Mouse (Mus musculus) kidney, embryonic 14.5 days (tissue): ENCODE data around the gene Hoxa3. TPM values are rescaled to one million over a fixed set of nuclear protein-coding genes. Genes with fewer than 3 reads are reported as not detected.

Experiments used
- ATAC-seq: fragments of 200-750 bp; cut with Nextera tagmentation; 2 replicates; pipeline ENCODE4 v1.8.0; 2017; ENCODE audit warnings: moderate number of reproducible peaks, mild to moderate bottlenecking, moderate TSS enrichment, moderate library complexity; ENCODE audit not compliant: low FRiP score, low TSS enrichment
- H3K27ac ChIP-seq: fragments of 300-500 bp; sonication (generic); 2 replicates; pipeline ENCODE4 v1.5.1; 2014; ENCODE audit warnings: low read depth, mild to moderate bottlenecking, low read length, moderate library complexity, mixed read lengths
- H3K27me3 ChIP-seq: fragments of 300-500 bp; sonication (generic); 2 replicates; pipeline ENCODE4 v1.6.1; 2014; ENCODE audit warnings: mild to moderate bottlenecking, low read length; ENCODE audit not compliant: control insufficient read depth, insufficient read depth
- H3K36me3 ChIP-seq: fragments of 300-500 bp; sonication (generic); 2 replicates; pipeline ENCODE4 v1.6.1; 2014; ENCODE audit warnings: low read length, mixed read lengths; ENCODE audit not compliant: control insufficient read depth, insufficient read depth
- H3K4me1 ChIP-seq: fragments of 300-500 bp; sonication (generic); 2 replicates; pipeline ENCODE4 v1.6.1; 2014; ENCODE audit warnings: low read length, mixed read lengths; ENCODE audit not compliant: control insufficient read depth, insufficient read depth
- H3K4me2 ChIP-seq: fragments of 300-500 bp; sonication (generic); replicated peaks from 2 replicates; pipeline ENCODE4 v1.6.1; 2014; ENCODE audit warnings: low read depth, mild to moderate bottlenecking, low read length
- H3K4me3 ChIP-seq: fragments of 300-500 bp; sonication (generic); 2 replicates; pipeline ENCODE4 v1.5.1; 2014; ENCODE audit warnings: mild to moderate bottlenecking, low read length
- H3K9ac ChIP-seq: fragments of 300-500 bp; sonication (generic); 2 replicates; pipeline ENCODE4 v1.6.1; 2014; ENCODE audit warnings: low read depth, mild to moderate bottlenecking, low read length, moderate library complexity
- H3K9me3 ChIP-seq: fragments of 300-500 bp; sonication (generic); 2 replicates; pipeline ENCODE4 v1.6.1; 2016; ENCODE audit warnings: low read length; ENCODE audit not compliant: control insufficient read depth
- WGBS: fragments of 180-500 bp; shearing (Covaris S2); extraction: QIAGEN DNeasy Blood & Tissue Kit; methylation state at CpG from one replicate; pipeline ENCODE4 v1.1.7; 2014; 5-methylcytosine and 5-hydroxymethylcytosine counted together
- polyA plus RNA-seq: library from polyadenylated mRNA; unstranded; fragments of >200 nt; fragmentation: Nextera tagmentation; extraction: Ambion mirVana; gene quantifications from 2 replicates; pipeline ENCODE4 v1.2.1, GENCODE M21; 2014

The Hoxa3 gene
- polyA plus RNA-seq, result 9.7 and 13.6 TPM in 2 replicates

DNA sequence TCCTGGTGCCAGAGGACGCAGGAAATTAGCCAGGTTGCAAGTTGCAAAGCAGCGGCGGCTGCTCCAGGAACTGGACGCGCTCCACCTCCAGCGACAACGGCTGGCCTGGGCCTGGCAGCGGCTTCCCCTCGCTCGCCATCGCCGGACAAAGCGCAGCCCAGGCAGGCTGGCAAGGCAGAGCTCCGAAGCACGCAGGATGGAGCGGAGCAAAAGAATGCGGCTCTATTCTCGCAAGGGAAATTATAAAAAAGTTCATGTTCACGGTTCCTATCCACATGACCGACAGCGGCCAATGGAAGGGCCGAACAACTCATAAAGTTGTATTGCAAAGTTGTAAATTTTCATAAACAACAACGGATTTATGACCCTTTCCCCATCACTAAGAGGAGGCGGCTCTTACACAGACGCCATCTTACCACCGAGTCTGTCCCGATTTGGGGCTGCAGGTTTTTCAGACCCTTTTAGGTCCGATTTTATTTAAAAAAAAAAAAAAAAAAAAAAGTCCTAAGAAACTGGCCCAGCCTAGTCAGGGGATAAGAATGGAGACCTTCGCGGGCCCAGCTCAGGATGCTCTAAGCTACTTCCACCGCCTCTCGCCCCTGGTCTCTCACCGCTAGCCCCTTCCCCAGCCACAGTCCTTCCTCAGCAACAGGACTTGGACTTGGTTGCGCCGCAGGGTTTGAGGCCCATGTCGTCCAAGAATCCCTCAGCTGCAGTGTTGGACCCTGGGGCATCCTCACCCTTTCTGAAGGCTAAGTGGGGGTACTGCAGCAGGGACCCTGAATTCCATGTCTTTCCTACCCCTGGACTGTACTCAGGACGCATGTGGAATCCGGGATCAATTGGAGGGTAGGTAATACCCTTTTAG, at the start of gene Hoxa3, which contains the start of gene Gm28308:
TSS of gene Hoxa3 (minus strand) at position 218 of the 868 bp plus-strand sequence.
TSS of gene Gm28308 (minus strand) at position 221 of the 868 bp plus-strand sequence.
- peaks cover 29% of the 10 kb centered on the region for H3K4me1 ChIP-seq
- H3K27me3 ChIP-seq, result no peaks in the 10 kb centered on the region; the same call in 1 of the 2 replicates
- H3K27ac ChIP-seq, result peak within 1 kb of the TSS; percentile 95
- H3K4me3 ChIP-seq, result peak within 1 kb of the TSS; percentile 89
- no peaks in the 10 kb centered on the region for H3K9me3 ChIP-seq
- WGBS, result 2% methylated on average over 38 of the region's 38 CpGs
- ATAC-seq, result peak; percentile 63
- H3K9ac ChIP-seq, result peak within 1 kb of the TSS; percentile 91
- H3K4me2 ChIP-seq, result peak within 1 kb of the TSS; percentile 97
- no peaks in the 10 kb centered on the region; the same call in 1 of the 2 replicates for H3K36me3 ChIP-seq

DNA sequence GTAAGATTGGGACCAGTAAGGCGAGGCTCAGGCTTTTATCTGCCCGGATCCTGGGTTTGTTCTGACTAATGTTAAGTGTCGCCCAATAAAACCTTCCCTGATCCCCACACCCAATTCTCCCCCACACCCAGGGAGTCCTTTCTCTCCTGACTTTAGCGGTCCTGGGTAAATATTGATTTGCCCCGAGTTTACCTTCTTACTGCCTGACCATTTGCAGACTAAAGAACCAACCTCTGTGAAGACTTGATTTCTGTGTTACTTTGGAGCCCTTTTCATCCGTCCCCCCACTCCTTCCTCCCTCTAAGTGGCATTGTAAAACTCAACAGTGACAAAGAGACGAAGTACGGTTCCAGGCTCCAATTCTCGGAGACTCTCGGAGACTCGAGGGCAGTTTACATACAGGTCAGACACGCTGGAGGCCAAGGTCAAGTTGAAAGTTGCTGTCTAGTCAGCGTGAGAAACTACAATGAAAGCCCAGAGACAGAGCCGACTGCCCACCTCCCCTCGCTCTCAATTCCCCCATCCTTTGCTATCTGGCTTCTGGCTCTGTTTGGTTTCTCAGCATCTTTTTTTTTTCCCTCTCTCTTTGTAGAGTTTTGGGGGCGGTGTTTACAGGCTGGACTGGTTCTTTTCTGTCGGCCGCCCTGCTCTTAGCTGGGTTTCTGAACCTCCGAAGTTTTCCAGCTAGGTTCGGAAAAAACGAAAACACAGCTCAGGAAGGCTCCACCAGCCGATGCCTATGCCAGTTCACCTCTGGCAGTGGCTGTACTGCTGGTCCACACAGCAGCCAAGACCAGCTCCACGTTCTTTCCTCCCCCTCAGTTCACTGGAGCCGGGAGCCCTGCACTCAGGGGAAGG, 49.6 kb upstream of the Hoxa3 start:
- Histone ChIP-seq H3K27ac (no peak overlapping the region), H3K4me2 (no peak overlapping the region), H3K36me3 (no peaks in the 10 kb centered on the region), H3K4me1 (peaks cover 4% of the 10 kb centered on the region; the same call in 1 of the 2 replicates), H3K9ac (no peak overlapping the region), H3K27me3 (peaks cover 83% of the 10 kb centered on the region), H3K9me3 (no peaks in the 10 kb centered on the region), H3K4me3 (no peak overlapping the region)
- under 1% methylated on average over 24 of the region's 24 CpGs for WGBS
- ATAC-seq, result no peak

DNA sequence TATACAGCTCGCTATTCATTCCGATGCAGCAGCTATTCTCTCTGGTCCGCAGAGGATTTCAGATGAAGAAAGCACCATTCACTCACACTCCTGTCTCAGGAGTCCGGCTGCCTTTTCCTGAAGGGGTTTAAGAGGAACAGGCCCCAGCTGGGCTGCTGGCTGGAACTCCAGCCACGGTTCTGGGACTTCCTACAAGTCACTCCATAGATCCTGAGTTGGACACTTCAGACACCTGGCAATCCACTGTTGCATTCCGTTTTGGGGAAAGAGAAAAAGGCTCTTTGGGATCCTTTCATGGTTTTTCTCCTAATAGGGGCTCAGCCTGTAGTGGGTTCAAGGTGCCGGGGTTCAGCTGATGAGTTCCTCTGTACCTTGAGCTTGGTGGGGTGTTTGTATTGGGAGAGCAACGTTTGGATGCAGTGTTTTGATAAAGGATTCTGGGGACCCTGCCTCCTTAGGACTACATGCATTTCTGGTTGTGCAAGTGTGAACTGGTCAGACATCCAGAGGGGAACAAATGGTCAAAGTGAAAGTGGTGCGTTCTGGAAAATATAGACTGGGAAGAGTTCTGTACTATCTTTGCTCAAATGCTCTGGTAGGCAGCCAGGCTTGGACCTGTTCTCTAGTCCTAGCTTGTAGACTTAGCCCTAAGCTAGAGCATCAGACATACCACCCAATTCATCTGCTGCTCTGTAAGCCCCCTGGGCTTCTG, 48.8 kb upstream of the Hoxa3 start:
- 3% methylated on average over 9 of the region's 9 CpGs for WGBS
- Histone ChIP-seq H3K4me1 (peaks cover 4% of the 10 kb centered on the region; the same call in 1 of the 2 replicates), H3K4me2 (no peak overlapping the region), H3K27ac (no peak overlapping the region), H3K9ac (no peak overlapping the region), H3K9me3 (no peaks in the 10 kb centered on the region), H3K27me3 (peaks cover 83% of the 10 kb centered on the region), H3K4me3 (no peak overlapping the region), H3K36me3 (no peaks in the 10 kb centered on the region)
- ATAC-seq, result no peak

GRCm38 (mm10) chr6:52260654-52261575, 47.8 kb upstream of the Hoxa3 start, which contains the start of gene Hoxa13:
Gene Hoxa13, minus strand, starts transcription at chr6:52260880.
- H3K36me3 ChIP-seq, result no peaks in the 10 kb centered on the region
- H3K4me2 ChIP-seq, result peak within 1 kb of the TSS; percentile 68
- H3K27me3 ChIP-seq, result peaks cover 84% of the 10 kb centered on the region
- ATAC-seq, result peak; percentile 84
- WGBS, result under 1% methylated on average over 47 of the region's 72 CpGs
- no peak within 1 kb of the TSS for H3K27ac ChIP-seq
- H3K4me1 ChIP-seq, result peaks cover 4% of the 10 kb centered on the region; the same call in 1 of the 2 replicates
- peak within 1 kb of the TSS; percentile 39 for H3K4me3 ChIP-seq
- H3K9me3 ChIP-seq, result no peaks in the 10 kb centered on the region
- peak within 1 kb of the TSS; percentile 28; the same call in 1 of the 2 replicates for H3K9ac ChIP-seq

DNA sequence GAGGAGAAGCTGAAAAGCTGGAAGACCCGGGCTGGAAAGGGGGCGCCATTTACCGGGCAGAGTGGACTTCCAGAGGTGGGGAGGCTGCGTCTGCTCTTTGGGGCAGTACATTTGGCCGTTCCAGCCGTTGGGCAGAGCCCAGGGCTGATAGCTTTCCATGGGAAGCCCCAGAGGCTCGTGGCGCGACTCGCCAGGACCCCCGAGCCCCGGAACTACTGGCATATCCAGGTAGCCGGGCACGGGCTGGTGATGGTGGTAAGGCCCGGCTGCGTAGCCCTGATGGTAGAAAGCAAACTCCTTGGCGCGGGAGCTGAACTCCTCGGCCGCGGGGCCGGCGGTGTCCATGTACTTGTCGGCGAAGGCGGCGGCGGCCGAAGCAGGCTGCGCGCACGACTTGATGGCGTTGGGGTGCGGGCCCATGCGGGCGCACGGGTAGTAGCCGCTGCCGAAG, 46.7 kb upstream of the Hoxa3 start:
- Histone ChIP-seq H3K9ac (no peak overlapping the region), H3K9me3 (no peaks in the 10 kb centered on the region), H3K4me2 (peak overlapping the region; percentile 68), H3K4me1 (peaks cover 4% of the 10 kb centered on the region; the same call in 1 of the 2 replicates), H3K27me3 (peaks cover 83% of the 10 kb centered on the region), H3K36me3 (no peaks in the 10 kb centered on the region), H3K27ac (no peak overlapping the region), H3K4me3 (peak overlapping the region; percentile 39)
- ATAC-seq, result no peak
- WGBS, result 1% methylated on average over 37 of the region's 39 CpGs

- Histone ChIP-seq H3K27ac (no peak overlapping the region), H3K4me3 (peak overlapping the region; percentile 39; the same call in 1 of the 2 replicates)
- WGBS, result under 1% methylated on average over 24 of the region's 25 CpGs
These were observed 46.1 kb upstream of the Hoxa3 start for GRCm38 (mm10) chr6:52259081-52259790.

GRCm38 (mm10) chr6:52256956-52257355, 43.8 kb upstream of the Hoxa3 start:
- H3K27me3 ChIP-seq, result peaks cover 76% of the 10 kb centered on the region
- no peaks in the 10 kb centered on the region for H3K36me3 ChIP-seq
- H3K4me2 ChIP-seq, result no peak overlapping the region
- no peak overlapping the region for H3K27ac ChIP-seq
- no peak for ATAC-seq
- no peak overlapping the region for H3K9ac ChIP-seq
- H3K4me3 ChIP-seq, result no peak overlapping the region
- H3K4me1 ChIP-seq, result peaks cover 19% of the 10 kb centered on the region
- under 1% methylated on average over 6 of the region's 6 CpGs for WGBS
- no peaks in the 10 kb centered on the region for H3K9me3 ChIP-seq

More at GRCm38 (mm10) chr6:52259081-52259790, 46.1 kb upstream of the Hoxa3 start:
- no peak for ATAC-seq
- Histone ChIP-seq H3K9ac (no peak overlapping the region), H3K9me3 (no peaks in the 10 kb centered on the region), H3K27me3 (peaks cover 78% of the 10 kb centered on the region), H3K36me3 (no peaks in the 10 kb centered on the region), H3K4me1 (peaks cover 4% of the 10 kb centered on the region; the same call in 1 of the 2 replicates), H3K4me2 (no peak overlapping the region)
